Mouse (Mus musculus): ENCODE measurements around the gene Msh6. TPM values are rescaled to one million over a fixed set of nuclear protein-coding genes. Genes with fewer than 3 reads are reported as not detected.
"Not testable (repeated sequence)": the region's sequence is repeated elsewhere in the genome, so short reads cannot be mapped to it uniquely, and the experiment has no call there.

Msh6 gene
- total and polyA plus RNA-seq, 3 experiments, result 76.5 to 79.3 (median 79.0) TPM

- no peak overlapping the region for H3K9ac ChIP-seq (ENCODE audit: insufficient read depth, low read depth)
- peaks cover 2 to 3% of the 10 kb centered on the region in 2 experiments; a peak in 1 of 4 replicates for H3K4me1 ChIP-seq (ENCODE audit: control insufficient read depth in 1 of 2, insufficient read depth in 2 of 2)
- H3K27ac ChIP-seq (ENCODE audit: insufficient read depth, low read depth), result no peak overlapping the region
- TF ChIP-seq JUN (IDR thresholded peaks at IDR 0.05; ENCODE audit: insufficient read depth, low read depth, low read length), result no peak
- TF ChIP-seq MAX (IDR thresholded peaks at IDR 0.05; ENCODE audit: low read length), result no peak
- TF ChIP-seq SMC3 (IDR thresholded peaks at IDR 0.05; ENCODE audit: low read depth, low read length), result peak; percentile 96
- no peak for TF ChIP-seq GABPA (IDR thresholded peaks at IDR 0.05; ENCODE audit: insufficient replicate concordance, low read depth, low read length)
- TF ChIP-seq RCOR1 (conservative IDR thresholded peaks at IDR 0.05; ENCODE audit: low read depth, low read length), result no peak
- no peak for TF ChIP-seq USF2 (conservative IDR thresholded peaks at IDR 0.05; ENCODE audit: low read depth, low read length)
- no peak for TF ChIP-seq POLR2AphosphoS2 (IDR thresholded peaks at IDR 0.05; ENCODE audit: low read depth, low read length)
- no peak for TF ChIP-seq PAX5 (IDR thresholded peaks at IDR 0.05; ENCODE audit: low read length)
- no peak for TF ChIP-seq MAFK (IDR thresholded peaks at IDR 0.05; ENCODE audit: insufficient replicate concordance, low read length)
- no peak; the same call in 1 of the 2 replicates for TF ChIP-seq IRF4 (IDR thresholded peaks at IDR 0.05; ENCODE audit: low read depth, low read length)
- no peak for TF ChIP-seq ZNF384 (IDR thresholded peaks at IDR 0.05; ENCODE audit: low read depth, low read length)
- TF ChIP-seq HCFC1 (IDR thresholded peaks at IDR 0.05; ENCODE audit: low read depth, low read length), result no peak
- TF ChIP-seq RAD21 (IDR thresholded peaks at IDR 0.05; ENCODE audit: low read depth, low read length), result peak; percentile 98
- no peak for TF ChIP-seq UBTF (IDR thresholded peaks at IDR 0.05; ENCODE audit: low read depth, low read length)
- TF ChIP-seq CTCF (conservative IDR thresholded peaks at IDR 0.05 in 1 of 2, IDR thresholded peaks at IDR 0.05 in 1 of 2; ENCODE audit: low read depth in 2 of 2, low read length in 2 of 2), result peak; percentile 91 to 96
- no peak for TF ChIP-seq NELFE (IDR thresholded peaks at IDR 0.05; ENCODE audit: low read depth, low read length)
- TF ChIP-seq BHLHE40 (IDR thresholded peaks at IDR 0.05; ENCODE audit: low read depth, low read length), result no peak
- TF ChIP-seq TCF12 (IDR thresholded peaks at IDR 0.05; ENCODE audit: low read depth, low read length), result no peak
- peak; percentile 32; the same call in 1 of the 2 replicates for TF ChIP-seq MEF2A (IDR thresholded peaks at IDR 0.05; ENCODE audit: borderline replicate concordance, low read depth, low read length)
- peak; percentile 46; the same call in 1 of the 2 replicates for TF ChIP-seq ZC3H11A (IDR thresholded peaks at IDR 0.05; ENCODE audit: low read depth, low read length)
- no peak for TF ChIP-seq MAZ (IDR thresholded peaks at IDR 0.05; ENCODE audit: low read depth, low read length)
- H3K27me3 ChIP-seq (replicated peaks), result no peaks in the 10 kb centered on the region
- H3K36me3 ChIP-seq (replicated peaks in 1 of 2; ENCODE audit: control insufficient read depth in 1 of 2, insufficient read depth in 1 of 2, low read length in 1 of 2), result no peaks in the 10 kb centered on the region
- H3K9me3 ChIP-seq (replicated peaks; ENCODE audit: low read length), result no peaks in the 10 kb centered on the region
- H3K4me2 ChIP-seq (ENCODE audit: insufficient read depth, low read depth, poor library complexity, severe bottlenecking), result no peak overlapping the region
- in situ Hi-C loops (cut with MboI; ENCODE audit: low pct_ligation_motif_present, low pct_unique_long_range_greater_than_20kb, low sequenced_read_pairs) (loop anchor here (10.0 to 25.0 kb wide), 2 partner anchors 64 to 262 kb away; no protein-coding TSS in a partner anchor), dilution Hi-C loops (cut with MboI; ENCODE audit: extremely low pct_ligation_motif_present, extremely low pct_unique_long_range_greater_than_20kb, low sequenced_read_pairs) (no loop called here)
- no peaks in the 10 kb centered on the region for H3K79me2 ChIP-seq (replicated peaks; ENCODE audit: control insufficient read depth, extremely low read depth, insufficient read depth, poor library complexity, severe bottlenecking)
- H3K4me3 ChIP-seq (replicated peaks in 1 of 3; ENCODE audit: low read depth in 2 of 3, low read length in 2 of 3, poor library complexity in 1 of 3), result no peak overlapping the region
- DNase-seq (ENCODE audit: extremely low read depth), result peak; percentile 74
Measured at GRCm38 (mm10) chr17:87948965-87949584, 25.8 kb upstream of the Msh6 start.

GRCm38 (mm10) chr17:87954618-87955124 is 20.2 kb upstream of the Msh6 start:
- H3K27ac ChIP-seq (ENCODE audit: insufficient read depth, low read depth); dilution Hi-C loops (cut with MboI; ENCODE audit: extremely low pct_ligation_motif_present, extremely low pct_unique_long_range_greater_than_20kb, low sequenced_read_pairs); H3K36me3 ChIP-seq (replicated peaks in 1 of 2; ENCODE audit: control insufficient read depth in 1 of 2, insufficient read depth in 1 of 2, low read length in 1 of 2); H3K27me3 ChIP-seq (replicated peaks); H3K4me1 ChIP-seq (ENCODE audit: control insufficient read depth in 1 of 2, insufficient read depth in 2 of 2); DNase-seq (ENCODE audit: extremely low read depth); in situ Hi-C loops (cut with MboI; ENCODE audit: low pct_ligation_motif_present, low pct_unique_long_range_greater_than_20kb, low sequenced_read_pairs); H3K9me3 ChIP-seq (replicated peaks; ENCODE audit: low read length); H3K79me2 ChIP-seq (replicated peaks; ENCODE audit: control insufficient read depth, extremely low read depth, insufficient read depth, poor library complexity, severe bottlenecking); H3K4me3 ChIP-seq (replicated peaks in 1 of 3; ENCODE audit: low read depth in 2 of 3, low read length in 2 of 3, poor library complexity in 1 of 3); H3K9ac ChIP-seq (ENCODE audit: insufficient read depth, low read depth); H3K4me2 ChIP-seq (ENCODE audit: insufficient read depth, low read depth, poor library complexity, severe bottlenecking): not testable (repeated sequence)

Measured in CH12.LX (cell line).